Mouse (Mus musculus) CD4-positive naive resting alpha-beta T cell, adult 76 days (primary cell): ENCODE measurements around the gene Pih1h3b. TPM values are rescaled to one million over a fixed set of nuclear protein-coding genes. Genes with fewer than 3 reads are reported as not detected.

Experiments used
- total RNA-seq: library from RNA; stranded (reverse); gene quantifications from one replicate; pipeline ENCODE4 v1.2.4, GENCODE M21; 2023

The Pih1h3b gene
- total RNA-seq, result not detected

DNA sequence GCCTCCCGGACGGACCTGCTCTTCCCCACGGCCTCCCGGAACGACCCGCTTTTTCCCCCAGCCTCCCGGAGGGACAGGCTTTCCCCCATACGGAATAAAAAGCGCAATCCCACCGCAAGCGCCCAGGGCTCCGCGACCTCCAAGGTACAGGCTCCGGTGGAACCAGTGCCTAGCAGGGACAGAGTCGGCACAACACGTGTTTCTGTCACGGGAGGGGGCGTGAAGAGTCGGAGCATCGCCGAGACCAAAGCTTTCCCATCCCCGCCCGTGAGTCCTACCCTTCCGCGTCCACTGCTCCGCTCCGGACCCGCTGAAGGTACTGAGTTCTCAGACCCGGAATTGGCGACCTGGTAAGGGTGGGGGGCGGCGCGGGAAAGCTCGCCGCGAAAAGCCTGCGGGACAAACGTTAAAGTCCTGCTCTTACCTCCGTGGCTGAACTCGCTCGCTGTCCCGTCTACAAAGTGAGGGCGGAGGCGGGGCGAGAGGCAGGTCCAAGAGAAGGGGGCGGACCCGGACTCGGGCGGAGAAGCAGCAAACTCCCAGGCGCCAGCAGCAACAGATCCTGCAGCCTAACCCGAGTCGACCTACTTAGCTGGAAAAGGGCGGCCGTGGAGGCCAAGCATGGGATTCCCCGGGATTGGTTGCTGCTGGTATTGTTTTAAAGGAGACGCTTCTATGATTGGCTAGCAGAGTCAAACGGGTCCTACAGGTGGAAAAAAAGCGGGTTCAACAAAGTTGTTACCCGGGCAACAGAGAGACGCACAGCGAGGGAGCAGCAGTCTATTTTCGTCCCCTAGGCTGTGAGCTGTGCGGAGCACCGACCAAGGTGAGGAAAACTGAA is at the start of gene Pih1h3b, which contains the start of gene Nup62cl:
Pih1h3b (plus strand) TSS at position 745 of the 841 bp plus-strand sequence.
Nup62cl (minus strand) TSS at position 578 of the 841 bp plus-strand sequence.

Other genes starting within 250 kb of the Pih1h3b start
- gene Morc4, start 191.2 kb upstream of the Pih1h3b start, total RNA-seq, result not detected
- 38.1 TPM for gene Rbm41, start 64.3 kb upstream of the Pih1h3b start, total RNA-seq
- not detected for gene Nup62cl, start 167 bp upstream of the Pih1h3b start, total RNA-seq